ENCODE assay signal across 8 mouse cellular contexts in the genomic region with DNA sequence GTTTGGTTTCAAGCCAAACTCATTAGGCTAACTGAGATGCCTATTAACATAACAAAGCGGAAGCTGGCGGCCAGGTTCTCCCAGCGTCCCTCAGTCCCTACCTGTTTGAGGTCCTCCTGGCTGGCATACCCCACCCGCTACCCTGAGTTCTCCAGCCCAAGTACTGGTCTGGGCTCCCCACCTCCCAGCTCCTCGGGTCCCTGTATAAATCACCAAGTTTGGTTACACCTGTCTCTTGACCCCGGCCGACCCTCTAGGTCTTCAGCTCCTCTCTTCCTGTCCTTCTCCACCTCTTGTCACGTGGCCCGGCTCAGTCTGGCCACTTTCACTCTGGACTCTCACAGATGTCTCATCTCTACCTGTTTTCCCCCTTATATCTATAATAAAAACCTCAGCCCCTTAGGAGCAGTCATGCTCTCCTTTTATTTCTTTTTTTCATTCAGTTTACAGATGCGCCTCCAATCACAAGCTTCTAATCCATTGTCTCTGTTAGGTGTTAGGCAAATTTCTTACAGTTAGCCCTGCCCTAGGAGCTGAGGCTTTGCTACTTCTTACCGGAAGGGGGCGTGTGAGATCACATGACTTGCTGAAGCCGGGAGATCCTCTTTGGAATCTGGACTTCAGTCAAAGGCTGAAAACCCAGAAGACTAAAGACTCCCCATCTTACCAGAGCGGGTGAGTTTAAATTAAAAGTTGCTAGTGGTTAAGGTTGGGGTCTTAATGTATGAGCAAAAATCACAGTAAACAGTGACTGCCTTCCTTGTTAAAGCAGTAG. TPM values are rescaled to one million over a fixed set of nuclear protein-coding genes. Genes with fewer than 3 reads are reported as not detected.
DNase-seq lines count a peak whose midpoint lies in the region; ATAC-seq lines count a peak whose summit lies in the region.

No protein-coding gene starts in this region.

- H3K27ac ChIP-seq in intestine, embryonic 16.5 days (ENCODE audit: low read length): no peak overlapping the region
- no peak overlapping the region for H3K27ac ChIP-seq in liver, embryonic 15.5 days (replicated peaks)

- 15% methylated on average over 14 of the region's 14 CpGs for WGBS in intestine, embryonic 16.5 days
- WGBS in liver, embryonic 15.5 days (ENCODE audit: insufficient replicate concordance): 15% methylated on average over 14 of the region's 14 CpGs

- H3K4me3 ChIP-seq in intestine, embryonic 16.5 days (ENCODE audit: low read length): peak overlapping the region; percentile 0; the same call in 1 of the 2 replicates
- peak overlapping the region; percentile 12 for H3K4me3 ChIP-seq in liver, embryonic 15.5 days (replicated peaks)

- peak; percentile 66 for ATAC-seq in CD4-positive, CD25-positive, alpha-beta regulatory T cell, adult 4 months
- peak; percentile 83 for ATAC-seq in intestine, embryonic 16.5 days
- 0 out of 2 replicates have a peak, but pooled peaks have one; percentile 27 for ATAC-seq in liver, embryonic 15.5 days (ENCODE audit: insufficient read depth)

- no peaks in the 10 kb centered on the region for H3K36me3 ChIP-seq in intestine, embryonic 16.5 days (ENCODE audit: control insufficient read depth, insufficient read depth, low read length)
- no peaks in the 10 kb centered on the region for H3K36me3 ChIP-seq in liver, embryonic 15.5 days (replicated peaks)

- no peaks in the 10 kb centered on the region for H3K27me3 ChIP-seq in intestine, embryonic 16.5 days (replicated peaks; ENCODE audit: control insufficient read depth, insufficient read depth, low read length)
- no peaks in the 10 kb centered on the region for H3K27me3 ChIP-seq in liver, embryonic 15.5 days

- peak overlapping the region; percentile 21; the same call in 1 of the 2 replicates for H3K4me2 ChIP-seq in intestine, embryonic 16.5 days (ENCODE audit: low read depth, low read length)
- peak overlapping the region; percentile 48 for H3K4me2 ChIP-seq in liver, embryonic 15.5 days

- no peaks in the 10 kb centered on the region for H3K4me1 ChIP-seq in intestine, embryonic 16.5 days (ENCODE audit: control insufficient read depth, insufficient read depth, low read length)
- H3K4me1 ChIP-seq in liver, embryonic 15.5 days (replicated peaks): peaks cover 20% of the 10 kb centered on the region

- intact Hi-C loops in gastrocnemius, postnatal 14 days (cut with DNase I; ENCODE audit: low total_unique reads): no loop called here

- H3K9me3 ChIP-seq in intestine, embryonic 16.5 days (ENCODE audit: control insufficient read depth, low read length): no peaks in the 10 kb centered on the region
- no peaks in the 10 kb centered on the region for H3K9me3 ChIP-seq in liver, embryonic 15.5 days (replicated peaks)

- peak; percentile 67 for DNase-seq in 3T3-L1 (ENCODE audit: low read depth, low spot score)
- peak; percentile 76 to 80 for DNase-seq in cerebellum, postnatal 14 days
- DNase-seq in gastrocnemius, postnatal 14 days: peak; percentile 50
- peak; percentile 21 to 44 for DNase-seq in natural killer cell, adult 2 months (ENCODE audit: low spot score in 2 of 2)
- no peak for DNase-seq in ovary, adult 18-20 months (ENCODE audit: low spot score)

- H3K9ac ChIP-seq in intestine, embryonic 16.5 days (ENCODE audit: low read depth, low read length): peak overlapping the region; percentile 25; the same call in 1 of the 2 replicates
- no peak overlapping the region for H3K9ac ChIP-seq in liver, embryonic 15.5 days

RNA-seq across cellular contexts. Expression of gene Fkbp4, which starts 7.5 kb away (rescaled TPM):
- 10 to 100 TPM; 70.3 to 74.6 TPM for polyA plus RNA-seq in CD4-positive, CD25-positive, alpha-beta regulatory T cell, adult 4 months (2017; shearing (Covaris generic))
- 10 to 100 TPM; 80.7 to 92.8 TPM for total RNA-seq in gastrocnemius, postnatal 14 days (2021)
- polyA plus RNA-seq in intestine, embryonic 16.5 days (2015; fragmentation: Nextera tagmentation; extraction: Ambion mirVana): 461 and 516 TPM in 2 replicates
- polyA plus RNA-seq in liver, embryonic 15.5 days (2015; fragmentation: Nextera tagmentation; extraction: Ambion mirVana): 188 and 192 TPM in 2 replicates

RNA-seq across cellular contexts. Expression of gene Itfg2, which starts 21.2 kb away (rescaled TPM):
- 10 to 100 TPM; 24.5 to 37.1 TPM for polyA plus RNA-seq in CD4-positive, CD25-positive, alpha-beta regulatory T cell, adult 4 months (2017; shearing (Covaris generic))
- 10 to 100 TPM; 18.1 to 19.9 TPM for total RNA-seq in gastrocnemius, postnatal 14 days (2021)
- polyA plus RNA-seq in intestine, embryonic 16.5 days (2015; fragmentation: Nextera tagmentation; extraction: Ambion mirVana): 26.1 and 26.6 TPM in 2 replicates
- 12.1 and 13.9 TPM in 2 replicates for polyA plus RNA-seq in liver, embryonic 15.5 days (2015; fragmentation: Nextera tagmentation; extraction: Ambion mirVana)

RNA-seq across cellular contexts. Expression of gene Nrip2, which starts 46.9 kb away (rescaled TPM):
- 1 to 10 TPM; 1.5 to 2.2 TPM for polyA plus RNA-seq in CD4-positive, CD25-positive, alpha-beta regulatory T cell, adult 4 months (2017; shearing (Covaris generic))
- total RNA-seq in gastrocnemius, postnatal 14 days (2021): 1 to 10 TPM; 3.0 to 3.4 TPM
- 5.3 and 5.7 TPM in 2 replicates for polyA plus RNA-seq in intestine, embryonic 16.5 days (2015; fragmentation: Nextera tagmentation; extraction: Ambion mirVana)
- 2.1 and 2.6 TPM in 2 replicates for polyA plus RNA-seq in liver, embryonic 15.5 days (2015; fragmentation: Nextera tagmentation; extraction: Ambion mirVana)

Comparison
In these comparisons a context has a peak if more than half of its experiments do, and no peak if none do; other contexts are left out.
1. ATAC-seq: peak in every context shown above with its lines; median percentile 83 in intestine, embryonic 16.5 days; 66 in CD4-positive, CD25-positive, alpha-beta regulatory T cell, adult 4 months; 27 in liver, embryonic 15.5 days.